Mouse (Mus musculus): ENCODE data around the gene Tnfsfm13. TPM values are rescaled to one million over a fixed set of nuclear protein-coding genes. Genes with fewer than 3 reads are reported as not detected.
A peak's percentile ranks its signal among the peaks of the same experiment; 100 is the strongest.

Gene Tnfsfm13
- polyA plus RNA-seq, 1 experiment from 2014 or later: 2.5 TPM

DNA sequence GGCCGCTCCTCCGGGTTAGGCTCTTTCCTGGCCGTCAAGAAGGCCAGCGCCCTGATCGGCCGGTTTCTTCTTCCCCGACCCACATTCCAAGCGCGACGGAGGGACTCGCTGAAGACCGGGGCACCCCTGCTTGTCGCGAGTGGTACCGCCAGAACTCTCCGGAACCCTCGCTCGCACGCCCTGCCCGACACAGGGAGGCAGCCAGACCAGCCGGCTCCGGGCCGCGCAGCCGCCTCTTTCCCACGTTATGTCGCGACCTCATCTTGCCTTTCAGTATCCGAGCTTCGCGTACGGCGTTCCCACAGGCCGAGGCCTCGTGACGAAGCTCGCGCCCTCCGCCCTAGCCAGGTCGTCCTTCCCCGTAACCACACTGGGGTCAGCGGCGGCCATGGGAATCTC lies 24.2 kb downstream of the Tnfsfm13 start:
- under 1% methylated on average over 43 of the region's 43 CpGs for WGBS
- Histone ChIP-seq H3K27me3 (no peaks in the 10 kb centered on the region), H3K9ac (peak overlapping the region; percentile 100), H3K4me2 (replicated peaks) (peak overlapping the region; percentile 82), H3K9me3 (no peaks in the 10 kb centered on the region), H3K27ac (peak overlapping the region; percentile 97), H3K4me3 (peak overlapping the region; percentile 100), H3K36me3 (peaks cover 75% of the 10 kb centered on the region), H3K4me1 (peaks cover 15% of the 10 kb centered on the region)
- ATAC-seq (ENCODE audit: insufficient number of reproducible peaks, insufficient read depth, low FRiP score, low TSS enrichment): 0 out of 2 replicates have a peak, but pooled peaks have one; percentile 1

DNA sequence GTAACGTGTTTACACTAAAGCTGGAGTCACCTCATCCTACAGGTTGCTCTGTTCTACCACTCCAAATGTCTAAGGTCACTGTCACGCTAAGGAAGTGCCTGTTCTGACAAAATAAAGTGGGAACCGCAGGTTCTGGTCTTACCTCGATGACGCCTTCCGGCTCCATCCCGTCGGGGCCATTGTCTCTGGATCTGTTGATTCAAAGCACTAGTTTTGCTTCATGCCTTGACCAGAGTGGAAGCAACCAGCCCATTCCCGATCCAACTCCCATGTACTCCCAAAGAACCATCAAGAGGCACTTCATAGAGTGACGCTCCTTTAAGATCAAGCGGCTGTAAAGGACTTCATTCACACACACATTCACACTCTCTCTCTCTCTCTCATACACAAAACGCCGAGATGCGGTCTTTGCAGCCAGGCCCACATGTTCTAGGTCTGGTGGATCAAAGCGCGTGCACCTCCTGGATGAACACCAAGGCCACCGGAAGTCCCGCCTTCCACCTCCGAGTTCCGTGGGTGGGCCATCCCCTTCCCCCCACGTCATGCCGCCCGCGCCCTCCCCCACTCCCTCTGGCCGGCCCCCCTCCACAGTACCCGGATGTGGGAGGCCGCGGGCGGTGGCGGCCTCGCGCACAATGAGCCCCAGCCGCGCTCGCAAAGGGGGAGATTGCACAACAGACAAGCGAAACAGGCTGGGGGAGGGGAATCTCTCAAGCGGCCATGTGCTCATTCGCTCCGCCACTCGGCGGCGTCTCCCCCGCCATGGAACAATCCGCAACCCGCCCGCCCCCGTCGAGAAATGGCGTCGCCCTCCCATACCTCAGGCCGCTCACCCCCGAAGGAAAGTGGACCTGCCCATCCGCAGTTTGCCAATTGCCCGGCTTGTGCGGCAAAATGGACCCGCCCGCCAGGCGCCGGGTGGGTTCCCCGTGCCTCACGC lies 24.8 kb downstream of the Tnfsfm13 start:
- Histone ChIP-seq H3K4me3 (peak overlapping the region; percentile 100), H3K27ac (peak overlapping the region; percentile 97), H3K9me3 (no peaks in the 10 kb centered on the region), H3K4me1 (peaks cover 15% of the 10 kb centered on the region), H3K9ac (peak overlapping the region; percentile 100), H3K27me3 (no peaks in the 10 kb centered on the region), H3K4me2 (replicated peaks) (peak overlapping the region; percentile 82), H3K36me3 (peaks cover 75% of the 10 kb centered on the region)
- ATAC-seq (ENCODE audit: insufficient number of reproducible peaks, insufficient read depth, low FRiP score, low TSS enrichment): peak; percentile 49; the same call in 1 of the 2 replicates
- WGBS: 1% methylated on average over 61 of the region's 61 CpGs

GRCm38 (mm10) chr11:69666665-69667005 lies 29.3 kb downstream of the Tnfsfm13 start:
- Histone ChIP-seq H3K36me3 (peaks cover 70% of the 10 kb centered on the region), H3K4me1 (peaks cover 21% of the 10 kb centered on the region), H3K9me3 (no peaks in the 10 kb centered on the region), H3K27me3 (no peaks in the 10 kb centered on the region), H3K9ac (no peak overlapping the region), H3K4me3 (no peak overlapping the region), H3K27ac (no peak overlapping the region), H3K4me2 (replicated peaks) (no peak overlapping the region)
- 87% methylated on average over 3 of the region's 3 CpGs for WGBS
- ATAC-seq (ENCODE audit: insufficient number of reproducible peaks, insufficient read depth, low FRiP score, low TSS enrichment): no peak

DNA sequence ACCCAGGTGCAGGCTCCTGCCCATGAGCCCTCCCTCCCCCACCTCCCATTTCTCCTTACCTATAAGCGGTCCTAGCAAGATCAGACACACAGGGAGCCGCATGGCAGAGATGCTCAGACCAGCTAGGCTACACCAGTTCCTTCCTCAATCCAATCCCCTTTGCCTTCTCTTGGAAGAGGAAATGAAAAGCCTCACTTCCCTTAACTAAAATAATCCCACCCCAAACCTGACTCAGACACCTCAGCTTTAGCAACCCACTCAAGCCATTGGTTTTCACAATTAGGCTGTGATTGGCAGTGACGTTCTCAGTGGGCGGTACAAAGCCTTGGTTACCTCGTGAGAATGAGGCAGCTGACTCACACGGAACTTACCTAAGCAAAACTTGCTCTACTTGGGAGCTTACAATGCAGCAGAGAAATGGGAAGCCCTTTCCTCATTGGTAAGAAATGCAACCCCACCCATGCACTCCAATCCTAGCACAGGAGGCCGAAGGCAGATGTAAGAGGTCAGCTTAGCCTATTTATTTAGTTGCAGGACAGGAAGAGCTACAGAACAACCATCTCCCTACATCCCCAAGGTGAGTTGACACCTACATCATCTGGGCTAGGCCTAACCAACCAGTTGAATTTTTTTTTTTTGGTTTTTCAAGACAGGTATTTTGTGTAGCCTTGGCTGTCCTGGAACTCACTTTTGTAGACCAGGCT lies 29.8 kb downstream of the Tnfsfm13 start, which contains the start of gene Cd68:
Gene Cd68, minus strand, starts transcription at position 193 of the 704 bp plus-strand sequence.
- Histone ChIP-seq H3K27me3 (no peaks in the 10 kb centered on the region), H3K27ac (peak within 1 kb of the TSS; percentile 50; the same call in 1 of the 2 replicates), H3K4me3 (no peak within 1 kb of the TSS), H3K9ac (no peak within 1 kb of the TSS), H3K36me3 (peaks cover 70% of the 10 kb centered on the region), H3K4me1 (peaks cover 26% of the 10 kb centered on the region), H3K4me2 (replicated peaks) (no peak within 1 kb of the TSS), H3K9me3 (no peaks in the 10 kb centered on the region)
- no peak for ATAC-seq (ENCODE audit: insufficient number of reproducible peaks, insufficient read depth, low FRiP score, low TSS enrichment)
- WGBS: 32% methylated on average over 7 of the region's 7 CpGs

DNA sequence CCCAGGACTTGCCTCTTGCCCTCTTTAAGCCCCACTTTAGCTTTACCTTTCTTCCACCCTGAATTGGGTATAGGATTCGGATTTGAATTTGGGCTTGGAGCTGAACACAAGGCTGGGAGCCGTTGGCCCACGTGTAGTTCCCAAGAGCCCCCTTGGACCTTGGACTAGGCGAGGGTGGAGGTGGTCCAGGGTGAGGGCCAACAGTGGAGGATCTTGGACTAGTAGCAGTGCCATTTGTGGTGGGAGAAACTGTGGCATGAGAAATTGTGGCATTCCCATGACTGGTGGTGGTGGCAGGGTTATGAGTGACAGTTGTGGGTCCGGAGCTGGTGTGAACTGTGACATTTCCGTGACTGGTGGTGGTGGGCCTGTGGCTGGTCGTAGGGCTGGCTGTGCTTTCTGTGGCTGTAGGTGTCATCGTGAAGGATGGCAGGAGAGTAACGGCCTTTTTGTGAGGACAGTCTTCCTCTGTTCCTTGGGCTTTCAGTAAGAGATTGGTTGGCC lies 30.4 kb downstream of the Tnfsfm13 start:
- Histone ChIP-seq H3K27me3 (no peaks in the 10 kb centered on the region), H3K4me2 (replicated peaks) (no peak overlapping the region), H3K27ac (0 out of 2 replicates have a peak overlapping the region, but pooled peaks have one; percentile 50), H3K9me3 (no peaks in the 10 kb centered on the region), H3K36me3 (peaks cover 67% of the 10 kb centered on the region), H3K9ac (no peak overlapping the region), H3K4me1 (peaks cover 28% of the 10 kb centered on the region), H3K4me3 (no peak overlapping the region)
- ATAC-seq (ENCODE audit: insufficient number of reproducible peaks, insufficient read depth, low FRiP score, low TSS enrichment): no peak
- 78% methylated on average over 9 of the region's 9 CpGs for WGBS

- no peak overlapping the region for H3K9ac ChIP-seq
- H3K27me3 ChIP-seq: no peaks in the 10 kb centered on the region
- no peak overlapping the region for H3K4me2 ChIP-seq (replicated peaks)
- H3K27ac ChIP-seq: 0 out of 2 replicates have a peak overlapping the region, but pooled peaks have one; percentile 96
- H3K4me1 ChIP-seq: peaks cover 22% of the 10 kb centered on the region
- H3K36me3 ChIP-seq: peaks cover 63% of the 10 kb centered on the region
- no peaks in the 10 kb centered on the region for H3K9me3 ChIP-seq
- no peak overlapping the region for H3K4me3 ChIP-seq
- no peak for ATAC-seq (ENCODE audit: insufficient number of reproducible peaks, insufficient read depth, low FRiP score, low TSS enrichment)
- WGBS: 94% methylated on average over 7 of the region's 7 CpGs
Observed at GRCm38 (mm10) chr11:69664841-69665240, 31.1 kb downstream of the Tnfsfm13 start.

- Histone ChIP-seq H3K27me3 (no peaks in the 10 kb centered on the region), H3K4me3 (no peak overlapping the region), H3K4me2 (replicated peaks) (no peak overlapping the region), H3K9ac (no peak overlapping the region), H3K4me1 (peaks cover 15% of the 10 kb centered on the region), H3K36me3 (peaks cover 61% of the 10 kb centered on the region), H3K27ac (peak overlapping the region; percentile 96), H3K9me3 (no peaks in the 10 kb centered on the region)
- WGBS: 87% methylated on average over 6 of the region's 6 CpGs
- ATAC-seq (ENCODE audit: insufficient number of reproducible peaks, insufficient read depth, low FRiP score, low TSS enrichment): no peak
Observed at GRCm38 (mm10) chr11:69663795-69664194, 32.1 kb downstream of the Tnfsfm13 start.

DNA sequence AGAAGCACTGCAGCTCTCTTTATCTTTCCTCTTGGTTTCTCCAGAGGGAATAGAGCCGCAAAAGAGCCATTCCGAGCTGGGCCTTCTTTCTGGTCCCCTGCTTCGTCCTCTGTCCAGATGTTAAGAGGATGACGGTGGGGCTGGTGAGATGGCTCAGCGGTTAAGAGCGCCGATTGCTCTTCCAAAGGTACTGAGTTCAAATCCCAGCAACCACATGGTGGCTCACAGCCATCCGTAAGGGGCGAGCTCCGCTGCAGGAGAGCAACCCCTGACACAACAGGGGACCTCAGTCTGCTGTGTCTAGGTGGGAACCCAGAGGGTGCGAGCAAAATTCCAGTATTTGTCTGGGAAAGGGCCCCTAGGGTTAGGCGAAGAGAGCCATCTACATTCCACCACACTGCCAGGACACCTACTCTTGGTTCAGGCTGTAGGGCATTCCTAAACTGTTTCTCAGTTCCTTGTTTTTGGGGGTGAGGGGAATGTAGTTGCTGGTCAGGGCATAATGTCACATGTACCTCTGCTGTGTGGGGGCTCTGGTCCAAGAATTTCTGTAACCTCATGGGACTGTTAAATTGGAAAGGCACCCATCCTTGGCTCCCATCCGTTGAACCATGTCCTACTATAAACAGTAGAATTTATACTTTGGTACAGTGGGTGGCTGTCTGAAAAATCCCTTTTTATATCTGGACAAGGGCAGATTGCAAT lies 32.8 kb downstream of the Tnfsfm13 start:
- 70% methylated on average over 13 of the region's 13 CpGs for WGBS
- H3K27me3 ChIP-seq: no peaks in the 10 kb centered on the region
- peaks cover 15% of the 10 kb centered on the region for H3K4me1 ChIP-seq
- 0 out of 2 replicates have a peak, but pooled peaks have one; percentile 16 for ATAC-seq (ENCODE audit: insufficient number of reproducible peaks, insufficient read depth, low FRiP score, low TSS enrichment)
- H3K9ac ChIP-seq: peak overlapping the region; percentile 72
- H3K4me2 ChIP-seq (replicated peaks): peak overlapping the region; percentile 55
- no peaks in the 10 kb centered on the region for H3K9me3 ChIP-seq
- H3K27ac ChIP-seq: peak overlapping the region; percentile 96
- peaks cover 61% of the 10 kb centered on the region for H3K36me3 ChIP-seq
- peak overlapping the region; percentile 52 for H3K4me3 ChIP-seq

DNA sequence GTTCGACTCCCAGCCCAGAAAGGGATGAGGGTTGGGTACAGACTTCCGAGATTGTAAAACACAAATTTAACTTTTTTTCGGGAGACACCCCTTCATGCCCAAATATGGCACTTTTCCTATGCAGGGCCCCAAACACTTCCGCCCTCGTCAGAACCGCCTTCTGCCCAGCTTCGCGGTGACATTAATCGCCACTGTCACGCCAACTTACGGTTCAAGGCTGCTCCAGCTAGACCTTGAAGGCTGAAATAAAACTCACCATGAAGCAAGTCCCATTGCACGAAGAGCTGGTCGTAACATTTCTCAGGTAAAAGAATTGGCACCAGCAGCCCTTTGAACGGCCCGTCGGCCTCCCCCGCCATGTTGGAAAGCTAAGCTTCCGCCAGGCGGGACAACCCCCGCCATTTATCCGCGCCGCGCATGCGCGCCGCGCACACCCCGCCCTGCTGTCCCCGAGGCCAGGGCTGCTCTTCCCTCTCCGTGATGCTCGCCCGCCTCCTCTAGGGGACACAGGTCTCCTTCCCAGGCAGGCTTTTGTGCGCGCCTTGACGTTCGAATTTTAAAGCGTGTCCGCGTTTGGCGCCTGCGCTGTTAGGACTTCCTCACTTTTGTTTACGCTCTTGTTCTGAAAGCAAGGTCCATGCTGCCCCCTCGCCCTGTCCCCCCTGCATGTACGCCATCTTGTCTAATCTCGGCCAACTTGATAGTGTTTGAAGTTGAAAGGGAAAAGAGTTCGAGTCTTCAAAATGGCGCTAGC lies 33.5 kb downstream of the Tnfsfm13 start, which contains the start of gene Mpdu1:
Gene Mpdu1, minus strand, starts transcription at position 430 of the 754 bp plus-strand sequence.
- peak within 1 kb of the TSS; percentile 96 for H3K27ac ChIP-seq
- ATAC-seq (ENCODE audit: insufficient number of reproducible peaks, insufficient read depth, low FRiP score, low TSS enrichment): peak; percentile 94
- peaks cover 15% of the 10 kb centered on the region for H3K4me1 ChIP-seq
- WGBS: under 1% methylated on average over 48 of the region's 48 CpGs
- peaks cover 60% of the 10 kb centered on the region for H3K36me3 ChIP-seq
- peak within 1 kb of the TSS; percentile 52 for H3K4me3 ChIP-seq
- H3K4me2 ChIP-seq (replicated peaks): peak within 1 kb of the TSS; percentile 55
- H3K9ac ChIP-seq: peak within 1 kb of the TSS; percentile 72
- no peaks in the 10 kb centered on the region for H3K27me3 ChIP-seq
- H3K9me3 ChIP-seq: no peaks in the 10 kb centered on the region

GRCm38 (mm10) chr11:69661221-69661881 lies 34.5 kb downstream of the Tnfsfm13 start:
- H3K27me3 ChIP-seq: no peaks in the 10 kb centered on the region
- peaks cover 23% of the 10 kb centered on the region for H3K4me1 ChIP-seq
- peak overlapping the region; percentile 55 for H3K4me2 ChIP-seq (replicated peaks)
- WGBS: 81% methylated on average over 3 of the region's 3 CpGs
- H3K9ac ChIP-seq: peak overlapping the region; percentile 72; the same call in 1 of the 2 replicates
- H3K27ac ChIP-seq: peak overlapping the region; percentile 96
- peaks cover 62% of the 10 kb centered on the region for H3K36me3 ChIP-seq
- H3K9me3 ChIP-seq: no peaks in the 10 kb centered on the region
- H3K4me3 ChIP-seq: peak overlapping the region; percentile 52
- no peak for ATAC-seq (ENCODE audit: insufficient number of reproducible peaks, insufficient read depth, low FRiP score, low TSS enrichment)

Data from embryonic facial prominence, embryonic 12.5 days (tissue).